Mouse (Mus musculus): ENCODE results near the gene Cd52. TPM values are rescaled to one million over a fixed set of nuclear protein-coding genes. Genes with fewer than 3 reads are reported as not detected.

The Cd52 gene
- polyA plus RNA-seq, 1 experiment from 2014 or later = 4.5 TPM

- no peaks in the 10 kb centered on the region for H3K27me3 ChIP-seq (ENCODE audit: control insufficient read depth, insufficient read depth, low read length)
- H3K9ac ChIP-seq (replicated peaks; ENCODE audit: low read length) = peak overlapping the region; percentile 52
- DNase-seq (no peak), ATAC-seq (ENCODE audit: low FRiP score, low TSS enrichment) (peak; percentile 75; the same call in 1 of the 2 replicates)
- H3K36me3 ChIP-seq (ENCODE audit: control insufficient read depth, insufficient read depth, low read length) = no peaks in the 10 kb centered on the region
- 2% methylated on average over 21 of the region's 21 CpGs for WGBS
- peak overlapping the region; percentile 60; the same call in 1 of the 2 replicates for H3K27ac ChIP-seq (replicated peaks; ENCODE audit: low read depth, low read length)
- no peaks in the 10 kb centered on the region for H3K4me1 ChIP-seq (ENCODE audit: control insufficient read depth, insufficient read depth, low read length)
- H3K9me3 ChIP-seq (ENCODE audit: control insufficient read depth, low read length) = no peaks in the 10 kb centered on the region
- H3K4me2 ChIP-seq (ENCODE audit: low read length) = peak overlapping the region; percentile 73
- H3K4me3 ChIP-seq (replicated peaks; ENCODE audit: low read depth, low read length) = peak overlapping the region; percentile 74
Measured at GRCm38 (mm10) chr4:134102742-134103119, 7.8 kb upstream of the Cd52 start.

- no peaks in the 10 kb centered on the region for H3K4me1 ChIP-seq (ENCODE audit: control insufficient read depth, insufficient read depth, low read length)
- no peaks in the 10 kb centered on the region for H3K9me3 ChIP-seq (ENCODE audit: control insufficient read depth, low read length)
- H3K4me2 ChIP-seq (ENCODE audit: low read length) = peak within 1 kb of the TSS; percentile 73
- WGBS = 17% methylated on average over 34 of the region's 34 CpGs
- H3K4me3 ChIP-seq (replicated peaks; ENCODE audit: low read depth, low read length) = peak within 1 kb of the TSS; percentile 74
- DNase-seq (peak; percentile 96), ATAC-seq (ENCODE audit: low FRiP score, low TSS enrichment) (peak; percentile 96)
- H3K9ac ChIP-seq (replicated peaks; ENCODE audit: low read length) = peak within 1 kb of the TSS; percentile 52
- peak within 1 kb of the TSS; percentile 60; the same call in 1 of the 2 replicates for H3K27ac ChIP-seq (replicated peaks; ENCODE audit: low read depth, low read length)
- no peaks in the 10 kb centered on the region for H3K36me3 ChIP-seq (ENCODE audit: control insufficient read depth, insufficient read depth, low read length)
- no peaks in the 10 kb centered on the region for H3K27me3 ChIP-seq (ENCODE audit: control insufficient read depth, insufficient read depth, low read length)
Measured at GRCm38 (mm10) chr4:134101979-134102741, 7.3 kb upstream of the Cd52 start, which contains the start of gene Ubxn11. Ubxn11 (plus strand) TSS chr4:134102570.

- DNase-seq = no peak
- no peak overlapping the region for H3K9ac ChIP-seq (replicated peaks; ENCODE audit: low read length)
- no peaks in the 10 kb centered on the region for H3K27me3 ChIP-seq (ENCODE audit: control insufficient read depth, insufficient read depth, low read length)
- H3K9me3 ChIP-seq (ENCODE audit: control insufficient read depth, low read length) = no peaks in the 10 kb centered on the region
- no peaks in the 10 kb centered on the region for H3K36me3 ChIP-seq (ENCODE audit: control insufficient read depth, insufficient read depth, low read length)
- H3K4me2 ChIP-seq (ENCODE audit: low read length) = no peak overlapping the region
- H3K4me3 ChIP-seq (replicated peaks; ENCODE audit: low read depth, low read length) = no peak overlapping the region
- 79% methylated on average over 4 of the region's 4 CpGs for WGBS
- no peaks in the 10 kb centered on the region for H3K4me1 ChIP-seq (ENCODE audit: control insufficient read depth, insufficient read depth, low read length)
- no peak for ATAC-seq (ENCODE audit: low FRiP score, low TSS enrichment)
- H3K27ac ChIP-seq (replicated peaks; ENCODE audit: low read depth, low read length) = no peak overlapping the region
Measured at GRCm38 (mm10) chr4:134100245-134100644, 5.4 kb upstream of the Cd52 start.

GRCm38 (mm10) chr4:134098628-134099027, 3.7 kb upstream of the Cd52 start:
- Histone ChIP-seq H3K27ac (replicated peaks; ENCODE audit: low read depth, low read length) (no peak overlapping the region), H3K27me3 (ENCODE audit: control insufficient read depth, insufficient read depth, low read length) (no peaks in the 10 kb centered on the region), H3K4me2 (ENCODE audit: low read length) (no peak overlapping the region), H3K36me3 (ENCODE audit: control insufficient read depth, insufficient read depth, low read length) (no peaks in the 10 kb centered on the region), H3K4me3 (replicated peaks; ENCODE audit: low read depth, low read length) (no peak overlapping the region), H3K9ac (replicated peaks; ENCODE audit: low read length) (no peak overlapping the region), H3K9me3 (ENCODE audit: control insufficient read depth, low read length) (no peaks in the 10 kb centered on the region), H3K4me1 (ENCODE audit: control insufficient read depth, insufficient read depth, low read length) (no peaks in the 10 kb centered on the region)
- 81% methylated on average over 8 of the region's 8 CpGs for WGBS
- ATAC-seq (ENCODE audit: low FRiP score, low TSS enrichment) (no peak), DNase-seq (no peak)

GRCm38 (mm10) chr4:134097015-134097608, 2.2 kb upstream of the Cd52 start:
- no peaks in the 10 kb centered on the region for H3K4me1 ChIP-seq (ENCODE audit: control insufficient read depth, insufficient read depth, low read length)

GRCm38 (mm10) chr4:134096120-134096519, 1.2 kb upstream of the Cd52 start:
- DNase-seq (no peak), ATAC-seq (ENCODE audit: low FRiP score, low TSS enrichment) (no peak)
- no peak overlapping the region for H3K4me2 ChIP-seq (ENCODE audit: low read length)
- H3K9me3 ChIP-seq (ENCODE audit: control insufficient read depth, low read length) = no peaks in the 10 kb centered on the region
- no peaks in the 10 kb centered on the region for H3K36me3 ChIP-seq (ENCODE audit: control insufficient read depth, insufficient read depth, low read length)
- 85% methylated on average over 3 of the region's 3 CpGs for WGBS
- H3K4me3 ChIP-seq (replicated peaks; ENCODE audit: low read depth, low read length) = no peak overlapping the region
- no peaks in the 10 kb centered on the region for H3K4me1 ChIP-seq (ENCODE audit: control insufficient read depth, insufficient read depth, low read length)
- H3K27ac ChIP-seq (replicated peaks; ENCODE audit: low read depth, low read length) = no peak overlapping the region
- H3K27me3 ChIP-seq (ENCODE audit: control insufficient read depth, insufficient read depth, low read length) = no peaks in the 10 kb centered on the region
- no peak overlapping the region for H3K9ac ChIP-seq (replicated peaks; ENCODE audit: low read length)

More at GRCm38 (mm10) chr4:134097015-134097608, 2.2 kb upstream of the Cd52 start:
- Histone ChIP-seq H3K27ac (replicated peaks; ENCODE audit: low read depth, low read length) (no peak overlapping the region), H3K9me3 (ENCODE audit: control insufficient read depth, low read length) (no peaks in the 10 kb centered on the region), H3K27me3 (ENCODE audit: control insufficient read depth, insufficient read depth, low read length) (no peaks in the 10 kb centered on the region), H3K36me3 (ENCODE audit: control insufficient read depth, insufficient read depth, low read length) (no peaks in the 10 kb centered on the region), H3K4me3 (replicated peaks; ENCODE audit: low read depth, low read length) (no peak overlapping the region), H3K4me2 (ENCODE audit: low read length) (no peak overlapping the region), H3K9ac (replicated peaks; ENCODE audit: low read length) (no peak overlapping the region)
- ATAC-seq (ENCODE audit: low FRiP score, low TSS enrichment) (no peak), DNase-seq (no peak)
- 87% methylated on average over 5 of the region's 5 CpGs for WGBS

GRCm38 (mm10) chr4:134094004-134094564, 798 bp downstream of the Cd52 start:
- no peak for DNase-seq
- Histone ChIP-seq H3K4me1 (ENCODE audit: control insufficient read depth, insufficient read depth, low read length) (no peaks in the 10 kb centered on the region), H3K9me3 (ENCODE audit: control insufficient read depth, low read length) (no peaks in the 10 kb centered on the region), H3K27ac (replicated peaks; ENCODE audit: low read depth, low read length) (no peak overlapping the region), H3K4me2 (ENCODE audit: low read length) (no peak overlapping the region), H3K4me3 (replicated peaks; ENCODE audit: low read depth, low read length) (no peak overlapping the region), H3K27me3 (ENCODE audit: control insufficient read depth, insufficient read depth, low read length) (no peaks in the 10 kb centered on the region), H3K36me3 (ENCODE audit: control insufficient read depth, insufficient read depth, low read length) (no peaks in the 10 kb centered on the region), H3K9ac (replicated peaks; ENCODE audit: low read length) (no peak overlapping the region)
- WGBS = 88% methylated on average over 7 of the region's 7 CpGs
- no peak for ATAC-seq (ENCODE audit: low FRiP score, low TSS enrichment)

GRCm38 (mm10) chr4:134092382-134093288, 2.2 kb downstream of the Cd52 start:
- no peaks in the 10 kb centered on the region for H3K4me1 ChIP-seq (ENCODE audit: control insufficient read depth, insufficient read depth, low read length)
- H3K27ac ChIP-seq (replicated peaks; ENCODE audit: low read depth, low read length) = no peak overlapping the region
- no peak for ATAC-seq (ENCODE audit: low FRiP score, low TSS enrichment)
- DNase-seq = peak; percentile 36
- H3K4me2 ChIP-seq (ENCODE audit: low read length) = no peak overlapping the region
- no peaks in the 10 kb centered on the region for H3K27me3 ChIP-seq (ENCODE audit: control insufficient read depth, insufficient read depth, low read length)
- 73% methylated on average over 6 of the region's 6 CpGs for WGBS
- H3K4me3 ChIP-seq (replicated peaks; ENCODE audit: low read depth, low read length) = no peak overlapping the region
- no peaks in the 10 kb centered on the region for H3K36me3 ChIP-seq (ENCODE audit: control insufficient read depth, insufficient read depth, low read length)
- no peaks in the 10 kb centered on the region for H3K9me3 ChIP-seq (ENCODE audit: control insufficient read depth, low read length)
- no peak overlapping the region for H3K9ac ChIP-seq (replicated peaks; ENCODE audit: low read length)

Data from midbrain, embryonic 14.5 days (tissue).